Mouse (Mus musculus) MEL (cell line): ENCODE data around the gene Wdfy3. TPM values are rescaled to one million over a fixed set of nuclear protein-coding genes. Genes with fewer than 3 reads are reported as not detected.

Experiments used
- DNase-seq: peaks from one replicate; pipeline ENCODE4 v3.0.0; 2011; ENCODE audit warnings: low read depth, low spot score
- H3K27ac ChIP-seq: 2 replicates; pipeline ENCODE4 v1.5.1; 2012; ENCODE audit warnings: low read depth, mild to moderate bottlenecking, control low read depth, low read length, moderate library complexity; ENCODE audit not compliant: control insufficient read depth
- H3K27me3 ChIP-seq, 2 experiments: fragments of 150-350 bp in 1 of 2; sonication (generic) in 1 of 2; 2 replicates each; pipeline ENCODE4 v1.6.1; 2012; ENCODE audit warnings: low read length in 2 of 2, mild to moderate bottlenecking in 2 of 2, improper control_type of control experiment in 1 of 2, moderate library complexity in 1 of 2; ENCODE audit not compliant: insufficient read depth in 2 of 2, control insufficient read depth in 1 of 2
- H3K36me3 ChIP-seq, 2 experiments: 2 replicates each; pipeline ENCODE4 v1.6.1; 2012 to 2014; ENCODE audit warnings: low read length in 2 of 2, improper control_type of control experiment in 1 of 2, inconsistent platforms in 1 of 2, mild to moderate bottlenecking in 1 of 2; ENCODE audit not compliant: insufficient read depth in 2 of 2, control insufficient read depth in 1 of 2
- H3K4me1 ChIP-seq, 2 experiments: fragments of 150-350 bp in 1 of 2; sonication (generic) in 1 of 2; 2 replicates each; pipeline ENCODE4 v1.6.1; 2012; ENCODE audit warnings: low read length in 2 of 2, improper control_type of control experiment in 1 of 2, mild to moderate bottlenecking in 1 of 2; ENCODE audit not compliant: insufficient read depth in 2 of 2, control insufficient read depth in 1 of 2
- H3K4me3 ChIP-seq, 2 experiments: fragments of 150-350 bp in 1 of 2; sonication (generic) in 1 of 2; 2 replicates each; pipeline ENCODE4 v1.5.1; 2012; ENCODE audit warnings: low read depth in 2 of 2, low read length in 2 of 2, mild to moderate bottlenecking in 2 of 2, moderate library complexity in 2 of 2, control low read depth in 1 of 2, improper control_type of control experiment in 1 of 2; ENCODE audit not compliant: control insufficient read depth in 1 of 2, insufficient read depth in 1 of 2
- H3K79me2 ChIP-seq: 2 replicates; pipeline ENCODE4 v1.6.1; 2012; ENCODE audit warnings: mild to moderate bottlenecking, low read length, moderate library complexity; ENCODE audit not compliant: control insufficient read depth, poor library complexity, insufficient read depth
- H3K9ac ChIP-seq: 2 replicates; pipeline ENCODE4 v1.6.1; 2012; ENCODE audit warnings: low read depth, mild to moderate bottlenecking, control low read depth, low read length, moderate library complexity; ENCODE audit not compliant: control insufficient read depth, poor library complexity, severe bottlenecking
- H3K9me3 ChIP-seq: fragments of 150-350 bp; sonication (generic); replicated peaks from 2 replicates; pipeline ENCODE4 v1.6.1; 2012; ENCODE audit warnings: mild to moderate bottlenecking, low read length, improper control_type of control experiment, moderate library complexity; ENCODE audit not compliant: insufficient read depth
- E2F4 ChIP-seq: IDR thresholded peaks from 2 replicates; pipeline ENCODE4 v1.6.1; 2011; ENCODE audit warnings: low read depth, low read length, improper control_type of control experiment, borderline replicate concordance
- GATA1 ChIP-seq: IDR thresholded peaks from 2 replicates; pipeline ENCODE4 v1.6.1; 2011; ENCODE audit warnings: low read depth, low read length, improper control_type of control experiment
- HCFC1 ChIP-seq: IDR thresholded peaks from 2 replicates; pipeline ENCODE4 v1.6.1; 2012; ENCODE audit warnings: low read depth, mild to moderate bottlenecking, inconsistent platforms, low read length, improper control_type of control experiment, moderate library complexity
- JUND ChIP-seq: IDR thresholded peaks from 2 replicates; pipeline ENCODE4 v1.6.1; 2011; ENCODE audit warnings: low read depth, mild to moderate bottlenecking, improper control_type of control experiment, low read length
- KAT2A ChIP-seq: conservative IDR thresholded peaks from 2 replicates; pipeline ENCODE4 v1.6.1; 2012; ENCODE audit warnings: low read depth, low read length, improper control_type of control experiment, inconsistent platforms
- NELFE ChIP-seq: IDR thresholded peaks from 2 replicates; pipeline ENCODE4 v1.6.1; 2011; ENCODE audit warnings: low read depth, low read length, improper control_type of control experiment
- POLR2AphosphoS5 ChIP-seq: IDR thresholded peaks from 2 replicates; pipeline ENCODE4 v1.6.1; 2012; ENCODE audit warnings: low read depth, borderline replicate concordance, mild to moderate bottlenecking, inconsistent platforms, low read length, moderate library complexity, mixed read lengths
- RCOR1 ChIP-seq: IDR thresholded peaks from 2 replicates; pipeline ENCODE4 v1.6.1; 2012; ENCODE audit warnings: low read depth, mild to moderate bottlenecking, inconsistent platforms, low read length, improper control_type of control experiment
- TBP ChIP-seq: IDR thresholded peaks from 2 replicates; pipeline ENCODE4 v1.8.0; 2011; ENCODE audit warnings: low read depth, low read length, improper control_type of control experiment
- TCF12 ChIP-seq: IDR thresholded peaks from 2 replicates; pipeline ENCODE4 v1.6.1; 2014; ENCODE audit warnings: low read depth, mild to moderate bottlenecking, inconsistent platforms, low read length, improper control_type of control experiment, moderate library complexity
- UBTF ChIP-seq: IDR thresholded peaks from 2 replicates; pipeline ENCODE4 v1.6.1; 2012; ENCODE audit warnings: low read depth, mild to moderate bottlenecking, inconsistent platforms, low read length, improper control_type of control experiment, moderate library complexity, borderline replicate concordance; ENCODE audit not compliant: insufficient read depth
- ZKSCAN1 ChIP-seq: IDR thresholded peaks from 2 replicates; pipeline ENCODE4 v1.6.1; 2012; ENCODE audit warnings: low read depth, mild to moderate bottlenecking, inconsistent platforms, low read length, improper control_type of control experiment, moderate library complexity
- polyA plus RNA-seq, 2 experiments: library from polyadenylated mRNA; stranded (reverse) in 1 of 2; unstranded in 1 of 2; fragments of >175 nt in 1 of 2; fragments of >200 nt in 1 of 2; gene quantifications; 2 replicates each; pipeline versions ENCODE4 v1.2.1 to v1.2.4; 2012; ENCODE audit warnings: low replicate concordance in 2 of 2, low read depth in 1 of 2; ENCODE audit not compliant: insufficient read length in 2 of 2, insufficient read depth in 1 of 2, missing spikeins in 1 of 2
- total RNA-seq: library from RNA; depleted of rRNA; stranded (reverse); fragments of 300-350 nt; gene quantifications from 2 replicates; pipeline ENCODE4 v1.2.3, GENCODE M21; 2012

The Wdfy3 gene
- total and polyA plus RNA-seq, 3 experiments = 10.0 to 21.3 (median 11.9) TPM

GRCm38 (mm10) chr5:102050677-102051076, 19.0 kb downstream of the Wdfy3 start (continued):
- peak; percentile 64; the same call in 1 of the 2 replicates for TF ChIP-seq TCF12

- no peak for TF ChIP-seq ZKSCAN1
- no peak for TF ChIP-seq E2F4
- TF ChIP-seq RCOR1 = no peak
- TF ChIP-seq UBTF = no peak
- TF ChIP-seq KAT2A = no peak
- TF ChIP-seq POLR2AphosphoS5 = no peak
- TF ChIP-seq NELFE = no peak
- no peak for TF ChIP-seq GATA1
- Histone ChIP-seq H3K36me3 (peaks cover 0 to 38% of the 10 kb centered on the region in 2 experiments; a peak in 3 of 4 replicates), H3K9me3 (no peaks in the 10 kb centered on the region), H3K9ac (no peak overlapping the region), H3K4me3 (no peak overlapping the region), H3K4me1 (peaks cover 33 to 40% of the 10 kb centered on the region in 2 experiments), H3K79me2 (peaks cover 10% of the 10 kb centered on the region), H3K27ac (no peak overlapping the region), H3K27me3 (no peaks in the 10 kb centered on the region)
- peak; percentile 55 for DNase-seq
Measured at GRCm38 (mm10) chr5:102048416-102048815, 21.3 kb downstream of the Wdfy3 start.

- peaks cover 31 to 35% of the 10 kb centered on the region in 2 experiments for H3K4me1 ChIP-seq
- TF ChIP-seq TBP = 0 out of 2 replicates have a peak, but pooled peaks have one; percentile 36
- 0 out of 2 replicates have a peak, but pooled peaks have one; percentile 6 for TF ChIP-seq UBTF
- no peak for TF ChIP-seq GATA1
- TF ChIP-seq HCFC1 = no peak
- TF ChIP-seq JUND = no peak
- peaks cover 7% of the 10 kb centered on the region for H3K79me2 ChIP-seq
- H3K27ac ChIP-seq = peak overlapping the region; percentile 97
- peak; percentile 54 for DNase-seq
- peak overlapping the region; percentile 24 for H3K9ac ChIP-seq
- H3K36me3 ChIP-seq = peaks cover 0 to 32% of the 10 kb centered on the region in 2 experiments; a peak in 3 of 4 replicates
- peak overlapping the region; percentile 14 to 28 for H3K4me3 ChIP-seq
- H3K27me3 ChIP-seq = no peaks in the 10 kb centered on the region
- H3K9me3 ChIP-seq = no peaks in the 10 kb centered on the region
Measured at GRCm38 (mm10) chr5:102046617-102047116, 23.1 kb downstream of the Wdfy3 start.
